Mouse (Mus musculus): ENCODE measurements around the gene Vmn1r230.

Gene Vmn1r230

GRCm38 (mm10) chr17:20840144-20840543, at the start of gene Vmn1r230:
Vmn1r230 (plus strand) TSS chr17:20840444.
- DNase-seq (ENCODE audit: low spot score in 2 of 2), result no peak

GRCm38 (mm10) chr17:20811255-20811654, 29.0 kb upstream of the Vmn1r230 start, which contains the start of gene Vmn1r229:
Vmn1r229 (plus strand) TSS chr17:20811555.
- DNase-seq (ENCODE audit: low spot score in 2 of 2), result no peak

Data from urinary bladder, postnatal 4 days (tissue).